Mouse (Mus musculus) liver, adult 2 months (tissue): ENCODE measurements at regions not wholly inside any gene's neighbourhood (a gene's known extent, or its start where the extent isn't known, plus 50 kb on each side); places are given as distances from the start of the nearest gene placed in this dataset.

Source experiments
- CTCF ChIP-seq: fragments of 200-500 bp; IDR thresholded peaks from 2 replicates; pipeline ENCODE4 v1.5.1; 2011; ENCODE audit warnings: low read depth, low read length, control low read depth
- POLR2A ChIP-seq: fragments of 200-500 bp; IDR thresholded peaks from 2 replicates; pipeline ENCODE4 v1.6.1; 2011; ENCODE audit warnings: low read length, control low read depth; ENCODE audit not compliant: insufficient read depth; ENCODE audit errors: extremely low read depth

DNA sequence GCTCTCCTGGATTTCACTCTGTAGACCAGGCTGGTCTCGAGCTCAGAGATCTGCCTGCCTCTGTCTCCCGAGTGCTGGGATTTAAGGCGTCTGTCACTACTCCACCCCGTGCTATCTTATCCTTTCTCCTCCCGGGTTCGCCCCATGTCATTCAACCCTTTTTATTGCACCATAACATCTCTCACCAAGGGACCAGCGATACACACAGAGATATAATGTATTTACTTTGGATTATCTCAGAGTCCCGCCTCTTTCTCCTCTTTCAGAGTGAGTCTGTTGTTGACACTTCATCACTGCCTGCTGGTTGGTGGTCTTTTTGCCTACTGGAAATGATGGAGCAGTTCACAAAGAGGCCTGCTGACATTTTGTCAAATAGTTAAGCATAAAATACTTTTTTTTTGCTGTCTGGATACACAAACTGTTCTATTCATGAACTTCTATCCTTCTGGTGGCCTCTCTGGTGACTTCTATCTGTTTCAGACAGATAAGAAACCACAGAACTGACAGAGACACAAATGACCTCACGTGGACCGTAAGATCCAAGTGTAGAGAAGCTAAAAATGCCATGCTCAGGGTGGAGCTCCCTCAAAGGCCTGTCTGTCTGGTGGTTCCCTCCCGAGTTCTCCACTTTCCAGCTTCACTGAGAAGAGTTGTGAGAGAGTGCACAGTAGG lies 70.1 kb upstream of the Ranbp3l start:
- TF ChIP-seq CTCF (no peak), POLR2A (no peak)
